Mouse (Mus musculus) neural tube, embryonic 11.5 days (tissue): ENCODE results near the gene Krt13. TPM values are rescaled to one million over a fixed set of nuclear protein-coding genes. Genes with fewer than 3 reads are reported as not detected.

ENCODE experiments used
- ATAC-seq: fragments of 200-750 bp; cut with Nextera tagmentation; 2 replicates; pipeline ENCODE4 v1.8.0; 2017; ENCODE audit warnings: moderate number of reproducible peaks, mild to moderate bottlenecking, moderate TSS enrichment, moderate library complexity; ENCODE audit not compliant: insufficient read depth, low FRiP score, low TSS enrichment
- DNase-seq: peaks from one replicate; pipeline ENCODE4 v3.0.0-alpha.2; 2015; ENCODE audit warnings: low spot score
- H3K27ac ChIP-seq: fragments of 300-500 bp; sonication (generic); 2 replicates; pipeline ENCODE4 v1.5.1; 2014; ENCODE audit warnings: low read depth, mild to moderate bottlenecking, low read length
- H3K27me3 ChIP-seq: fragments of 300-500 bp; sonication (generic); 2 replicates; pipeline ENCODE4 v1.6.1; 2014; ENCODE audit warnings: mild to moderate bottlenecking, low read length, mixed read lengths; ENCODE audit not compliant: control insufficient read depth, insufficient read depth
- H3K36me3 ChIP-seq: fragments of 300-500 bp; sonication (generic); 2 replicates; pipeline ENCODE4 v1.6.1; 2014; ENCODE audit warnings: mild to moderate bottlenecking, low read length, moderate library complexity, mixed read lengths; ENCODE audit not compliant: control insufficient read depth, insufficient read depth
- H3K4me1 ChIP-seq: fragments of 300-500 bp; sonication (generic); 2 replicates; pipeline ENCODE4 v1.6.1; 2014; ENCODE audit warnings: low read length, mixed read lengths; ENCODE audit not compliant: control insufficient read depth, insufficient read depth
- H3K4me2 ChIP-seq: fragments of 300-500 bp; sonication (generic); 2 replicates; pipeline ENCODE4 v1.6.1; 2014; ENCODE audit warnings: low read depth, mild to moderate bottlenecking, moderate library complexity
- H3K4me3 ChIP-seq: fragments of 300-500 bp; sonication (generic); 2 replicates; pipeline ENCODE4 v1.5.1; 2014; ENCODE audit warnings: low read depth, low read length
- H3K9ac ChIP-seq: fragments of 300-500 bp; sonication (generic); 2 replicates; pipeline ENCODE4 v1.6.1; 2014; ENCODE audit warnings: mild to moderate bottlenecking, low read length
- H3K9me3 ChIP-seq: fragments of 300-500 bp; sonication (generic); 2 replicates; pipeline ENCODE4 v1.6.1; 2016; ENCODE audit warnings: low read length; ENCODE audit not compliant: control insufficient read depth
- WGBS: fragments of 180-500 bp; shearing (Covaris S2); extraction: QIAGEN DNeasy Blood & Tissue Kit; methylation state at CpG from one replicate; pipeline ENCODE4 v1.1.7; 2014; 5-methylcytosine and 5-hydroxymethylcytosine counted together
- polyA plus RNA-seq: library from polyadenylated mRNA; unstranded; fragments of >200 nt; fragmentation: Nextera tagmentation; extraction: Ambion mirVana; gene quantifications from 2 replicates; pipeline ENCODE4 v1.2.1, GENCODE M21; 2014

The Krt13 gene
- polyA plus RNA-seq, 1 experiment from 2014 or later, result not detected

- Histone ChIP-seq H3K27ac (no peak within 1 kb of the TSS), H3K4me1 (peaks cover 2% of the 10 kb centered on the region; the same call in 1 of the 2 replicates), H3K9me3 (no peaks in the 10 kb centered on the region), H3K9ac (no peak within 1 kb of the TSS), H3K27me3 (no peaks in the 10 kb centered on the region), H3K4me3 (no peak within 1 kb of the TSS), H3K36me3 (no peaks in the 10 kb centered on the region), H3K4me2 (no peak within 1 kb of the TSS)
- no peak for ATAC-seq
- 75% methylated on average over 7 of the region's 7 CpGs for WGBS
- no peak for DNase-seq
These were observed 14.4 kb upstream of the Krt13 start, which contains the start of gene Krt15 for GRCm38 (mm10) chr11:100135731-100136130. Gene Krt15, minus strand, starts transcription at chr11:100135928.

- Histone ChIP-seq H3K4me3 (no peak overlapping the region), H3K27me3 (no peaks in the 10 kb centered on the region), H3K27ac (no peak overlapping the region), H3K9me3 (no peaks in the 10 kb centered on the region), H3K4me2 (no peak overlapping the region), H3K9ac (no peak overlapping the region), H3K36me3 (no peaks in the 10 kb centered on the region), H3K4me1 (no peaks in the 10 kb centered on the region)
- WGBS, result 81% methylated on average over 7 of the region's 7 CpGs
- DNase-seq (no peak), ATAC-seq (no peak)
These were observed 3.5 kb upstream of the Krt13 start for GRCm38 (mm10) chr11:100124901-100125300.

GRCm38 (mm10) chr11:100120331-100120730 lies 1.0 kb downstream of the Krt13 start:
- no peaks in the 10 kb centered on the region for H3K27me3 ChIP-seq
- 90% methylated on average over 5 of the region's 5 CpGs for WGBS

GRCm38 (mm10) chr11:100113742-100114029 lies 7.7 kb downstream of the Krt13 start:
- H3K4me3 ChIP-seq, result no peak overlapping the region

More at GRCm38 (mm10) chr11:100120331-100120730, 1.0 kb downstream of the Krt13 start:
- Histone ChIP-seq H3K4me1 (no peaks in the 10 kb centered on the region), H3K9ac (no peak overlapping the region), H3K36me3 (no peaks in the 10 kb centered on the region), H3K9me3 (no peaks in the 10 kb centered on the region), H3K4me3 (no peak overlapping the region), H3K4me2 (no peak overlapping the region), H3K27ac (no peak overlapping the region)
- DNase-seq (no peak), ATAC-seq (no peak)

GRCm38 (mm10) chr11:100112935-100113741 lies 8.2 kb downstream of the Krt13 start:
- DNase-seq, result no peak
- 80% methylated on average over 11 of the region's 11 CpGs for WGBS
- H3K36me3 ChIP-seq, result no peaks in the 10 kb centered on the region

More at GRCm38 (mm10) chr11:100113742-100114029, 7.7 kb downstream of the Krt13 start:
- DNase-seq (no peak), ATAC-seq (no peak)
- H3K27ac ChIP-seq, result no peak overlapping the region
- H3K4me2 ChIP-seq, result no peak overlapping the region
- H3K4me1 ChIP-seq, result no peaks in the 10 kb centered on the region
- WGBS, result 38% methylated on average over 2 of the region's 2 CpGs
- no peak overlapping the region for H3K9ac ChIP-seq
- no peaks in the 10 kb centered on the region for H3K9me3 ChIP-seq
- H3K36me3 ChIP-seq, result no peaks in the 10 kb centered on the region
- no peaks in the 10 kb centered on the region for H3K27me3 ChIP-seq

GRCm38 (mm10) chr11:100105576-100106122 lies 15.7 kb downstream of the Krt13 start, which contains the start of gene Krt36:
Gene Krt36, minus strand, starts transcription at chr11:100105626.
- no peak within 1 kb of the TSS for H3K4me3 ChIP-seq
- no peak within 1 kb of the TSS for H3K9ac ChIP-seq
- no peaks in the 10 kb centered on the region for H3K4me1 ChIP-seq
- H3K36me3 ChIP-seq, result no peaks in the 10 kb centered on the region
- ATAC-seq, result no peak
- 83% methylated on average over 6 of the region's 6 CpGs for WGBS
- H3K4me2 ChIP-seq, result no peak within 1 kb of the TSS
- no peaks in the 10 kb centered on the region for H3K27me3 ChIP-seq
- DNase-seq, result no peak
- H3K27ac ChIP-seq, result no peak within 1 kb of the TSS
- no peaks in the 10 kb centered on the region for H3K9me3 ChIP-seq

More at GRCm38 (mm10) chr11:100112935-100113741, 8.2 kb downstream of the Krt13 start:
- no peak overlapping the region for H3K4me3 ChIP-seq
- ATAC-seq, result no peak
- no peak overlapping the region for H3K9ac ChIP-seq
- no peak overlapping the region for H3K27ac ChIP-seq
- H3K4me2 ChIP-seq, result no peak overlapping the region
- H3K4me1 ChIP-seq, result no peaks in the 10 kb centered on the region
- no peaks in the 10 kb centered on the region for H3K27me3 ChIP-seq
- H3K9me3 ChIP-seq, result no peaks in the 10 kb centered on the region

GRCm38 (mm10) chr11:100102693-100103429 lies 18.5 kb downstream of the Krt13 start:
- Histone ChIP-seq H3K4me3 (no peak overlapping the region), H3K9ac (no peak overlapping the region), H3K9me3 (no peaks in the 10 kb centered on the region), H3K27ac (no peak overlapping the region), H3K4me2 (no peak overlapping the region), H3K36me3 (no peaks in the 10 kb centered on the region), H3K27me3 (no peaks in the 10 kb centered on the region), H3K4me1 (no peaks in the 10 kb centered on the region)
- no peak for ATAC-seq
- 67% methylated on average over 15 of the region's 15 CpGs for WGBS
- no peak for DNase-seq

- H3K4me3 ChIP-seq, result no peak overlapping the region
- H3K27me3 ChIP-seq, result no peaks in the 10 kb centered on the region
- no peak for DNase-seq
- no peak for ATAC-seq
- no peak overlapping the region for H3K27ac ChIP-seq
- no peaks in the 10 kb centered on the region for H3K9me3 ChIP-seq
- 79% methylated on average over 4 of the region's 4 CpGs for WGBS
- H3K9ac ChIP-seq, result no peak overlapping the region
- H3K36me3 ChIP-seq, result no peaks in the 10 kb centered on the region
- no peak overlapping the region for H3K4me2 ChIP-seq
- H3K4me1 ChIP-seq, result no peaks in the 10 kb centered on the region
These were observed 21.0 kb downstream of the Krt13 start for GRCm38 (mm10) chr11:100100391-100100790.
